Mouse (Mus musculus) kidney, embryonic 15.5 days (tissue): ENCODE measurements at regions not wholly inside any gene's neighbourhood (a gene's known extent, or its start where the extent isn't known, plus 50 kb on each side); places are given as distances from the start of the nearest gene placed in this dataset.
A peak's percentile ranks its signal among the peaks of the same experiment; 100 is the strongest.

Source experiments
- ATAC-seq: fragments of 200-750 bp; cut with Nextera tagmentation; replicated peaks from 2 replicates; pipeline ENCODE4 v1.8.0; 2017; ENCODE audit warnings: moderate TSS enrichment; ENCODE audit not compliant: low FRiP score
- H3K27ac ChIP-seq: fragments of 300-500 bp; sonication (generic); 2 replicates; pipeline ENCODE4 v1.5.1; 2015; ENCODE audit warnings: mild to moderate bottlenecking, inconsistent platforms
- H3K27me3 ChIP-seq: fragments of 300-500 bp; sonication (generic); 2 replicates; pipeline ENCODE4 v1.6.1; 2015; ENCODE audit warnings: inconsistent platforms
- H3K36me3 ChIP-seq: fragments of 300-500 bp; sonication (generic); 2 replicates; pipeline ENCODE4 v1.6.1; 2015; ENCODE audit warnings: inconsistent platforms
- H3K4me1 ChIP-seq: fragments of 300-500 bp; sonication (generic); 2 replicates; pipeline ENCODE4 v1.6.1; 2015; ENCODE audit warnings: inconsistent platforms
- H3K4me2 ChIP-seq: fragments of 300-500 bp; sonication (generic); 2 replicates; pipeline ENCODE4 v1.6.1; 2015; ENCODE audit warnings: moderate library complexity, mild to moderate bottlenecking, inconsistent platforms
- H3K4me3 ChIP-seq: fragments of 300-500 bp; sonication (generic); replicated peaks from 2 replicates; pipeline ENCODE4 v1.5.1; 2015; ENCODE audit warnings: mild to moderate bottlenecking, inconsistent platforms
- H3K9ac ChIP-seq: fragments of 300-500 bp; sonication (generic); 2 replicates; pipeline ENCODE4 v1.6.1; 2015; ENCODE audit warnings: mild to moderate bottlenecking, inconsistent platforms
- H3K9me3 ChIP-seq: fragments of 300-500 bp; sonication (generic); replicated peaks from 2 replicates; pipeline ENCODE4 v1.6.1; 2016; ENCODE audit warnings: inconsistent platforms
- WGBS: fragments of 180-500 bp; shearing (Covaris S2); methylation state at CpG from one replicate; pipeline ENCODE4 v1.1.7; 2015; ENCODE audit warnings: mixed read lengths; 5-methylcytosine and 5-hydroxymethylcytosine counted together

DNA sequence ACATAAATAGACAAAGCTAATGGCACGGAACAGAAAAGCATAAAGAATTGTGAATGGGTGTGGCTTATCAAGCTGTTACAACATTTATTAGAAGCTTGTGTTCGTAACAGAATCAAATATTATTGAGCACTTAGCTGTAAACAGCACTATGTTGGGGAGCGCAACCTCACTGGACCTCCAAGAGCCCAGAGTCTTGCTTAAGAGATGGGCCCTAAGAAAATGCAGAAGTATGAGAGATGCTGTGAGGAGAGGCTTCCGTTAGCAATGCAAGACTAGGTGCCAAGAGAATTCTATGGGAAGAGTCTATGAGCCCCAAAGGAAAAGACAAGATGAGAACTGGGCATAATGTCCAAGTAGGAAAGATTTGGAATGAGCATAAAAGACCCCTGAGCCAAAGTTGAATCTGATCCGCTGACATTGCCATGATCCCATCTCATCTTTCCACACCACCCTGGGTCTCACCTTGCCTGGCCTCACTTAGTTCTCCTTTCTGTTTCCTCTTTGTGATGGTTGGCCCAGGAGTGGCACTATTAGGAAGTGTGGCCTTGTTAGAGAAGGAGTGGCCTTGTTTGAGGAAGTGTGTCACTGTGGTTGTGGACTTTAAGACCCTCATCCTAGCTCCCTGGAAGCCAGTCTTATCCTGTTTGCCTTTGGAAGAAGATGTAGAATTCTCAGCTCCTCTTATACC lies 169.3 kb upstream of the Tyw5 start:
- Histone ChIP-seq H3K27ac (no peak overlapping the region), H3K9ac (no peak overlapping the region), H3K4me2 (no peak overlapping the region), H3K36me3 (no peaks in the 10 kb centered on the region), H3K27me3 (no peaks in the 10 kb centered on the region), H3K9me3 (no peaks in the 10 kb centered on the region), H3K4me3 (no peak overlapping the region), H3K4me1 (no peaks in the 10 kb centered on the region)
- whole genome bisulfite sequencing, result 92% methylated on average over 5 of the region's 5 CpGs
- ATAC-seq, result no peak

DNA sequence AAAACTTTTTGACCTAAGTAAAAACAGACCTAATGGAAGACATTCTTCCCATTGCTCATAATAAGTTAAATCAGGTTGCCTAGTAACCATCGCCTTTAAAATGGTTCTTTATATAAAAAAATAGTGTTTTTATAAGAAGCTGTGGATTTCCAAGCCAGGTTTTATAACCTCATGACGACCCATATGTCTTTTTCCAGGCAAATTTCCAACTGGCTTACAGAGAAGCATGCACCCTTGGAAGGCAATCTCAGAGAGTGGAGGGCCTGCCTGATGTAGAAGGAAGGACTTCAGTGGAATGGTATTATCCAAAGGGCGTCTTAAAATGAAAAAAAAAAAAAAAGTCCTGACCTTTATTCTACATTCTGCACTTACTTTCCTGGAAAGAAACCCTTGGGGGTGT lies 172.2 kb upstream of the Tyw5 start:
- H3K27me3 ChIP-seq, result no peaks in the 10 kb centered on the region
- H3K9ac ChIP-seq, result no peak overlapping the region
- H3K9me3 ChIP-seq, result no peaks in the 10 kb centered on the region
- no peak overlapping the region for H3K27ac ChIP-seq
- no peak overlapping the region for H3K4me2 ChIP-seq
- ATAC-seq, result no peak
- no peaks in the 10 kb centered on the region for H3K4me1 ChIP-seq
- 54% methylated on average over 3 of the region's 3 CpGs for WGBS
- H3K36me3 ChIP-seq, result no peaks in the 10 kb centered on the region
- no peak overlapping the region for H3K4me3 ChIP-seq

DNA sequence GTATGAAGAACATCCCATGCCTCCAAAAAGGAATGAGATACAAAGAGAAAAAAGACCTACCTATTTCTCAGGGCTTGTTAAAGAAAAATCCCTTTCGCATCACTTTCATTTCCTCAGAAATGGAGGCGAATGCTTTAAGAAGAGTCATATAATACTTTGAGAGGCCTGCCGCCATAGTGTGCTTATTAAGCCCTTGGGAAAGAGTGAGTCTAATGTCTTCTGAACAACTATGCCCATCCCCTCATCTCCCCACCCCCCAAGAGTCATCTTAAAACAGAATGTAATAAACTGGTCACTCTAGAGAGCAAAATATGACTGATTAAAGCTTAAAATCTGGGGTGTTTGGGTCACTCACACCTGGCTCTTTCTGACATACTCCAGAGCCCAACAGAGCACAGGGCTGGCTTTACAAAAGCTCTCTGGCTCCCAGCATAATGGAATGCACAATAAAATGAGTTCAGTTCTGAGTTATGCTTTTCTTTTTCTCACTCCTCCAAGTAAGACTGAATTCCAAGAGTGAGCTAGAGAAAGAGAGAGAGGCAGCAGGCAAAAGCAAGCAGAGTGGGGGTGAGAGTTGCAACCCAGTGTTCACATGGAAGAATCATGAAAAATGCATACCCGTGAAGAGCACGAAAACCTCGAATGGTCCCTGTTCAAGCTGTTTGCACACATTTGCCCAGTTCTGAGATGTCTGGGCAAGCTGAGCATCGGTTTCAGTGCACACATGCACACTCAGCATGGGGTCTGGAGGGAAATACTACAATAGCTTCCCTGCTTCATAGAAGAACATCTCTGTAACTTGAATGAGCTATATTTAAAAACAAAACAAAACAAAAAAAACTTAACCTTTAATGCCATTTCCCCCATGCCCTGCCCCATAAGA lies 180.0 kb upstream of the Spats2l start:
- peaks cover 8% of the 10 kb centered on the region; the same call in 1 of the 2 replicates for H3K4me1 ChIP-seq
- no peaks in the 10 kb centered on the region for H3K27me3 ChIP-seq
- H3K27ac ChIP-seq, result 0 out of 2 replicates have a peak overlapping the region, but pooled peaks have one; percentile 32
- WGBS, result 86% methylated on average over 7 of the region's 7 CpGs
- H3K4me2 ChIP-seq, result no peak overlapping the region
- no peak overlapping the region for H3K9ac ChIP-seq
- no peak for ATAC-seq
- 0 out of 2 replicates have a peak, but pooled peaks cover 2% of the 10 kb centered on the region for H3K9me3 ChIP-seq
- H3K4me3 ChIP-seq, result no peak overlapping the region
- H3K36me3 ChIP-seq, result no peaks in the 10 kb centered on the region

DNA sequence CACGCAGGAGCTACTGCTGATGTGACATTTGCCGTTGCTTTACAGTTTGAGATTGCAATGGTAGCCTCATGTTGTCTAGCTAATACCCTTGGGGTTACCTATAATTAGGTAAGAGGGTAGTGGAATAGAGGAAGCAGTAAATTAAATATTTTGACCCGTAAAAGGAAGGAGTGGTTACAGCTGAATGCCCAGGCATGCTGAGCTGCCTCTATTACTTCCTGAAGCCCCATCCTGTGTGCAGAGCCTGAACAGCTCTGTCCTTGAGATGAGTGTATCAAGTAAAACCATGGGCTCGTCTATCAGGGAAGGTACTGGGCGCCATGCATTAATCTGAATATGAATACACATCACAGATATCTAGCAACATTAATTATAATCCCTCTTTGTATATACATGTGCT lies 179.1 kb upstream of the Spats2l start:
- H3K9ac ChIP-seq, result no peak overlapping the region
- H3K4me1 ChIP-seq, result peaks cover 8% of the 10 kb centered on the region; the same call in 1 of the 2 replicates
- no peak overlapping the region for H3K4me2 ChIP-seq
- WGBS, result 41% methylated on average over 5 of the region's 5 CpGs
- H3K36me3 ChIP-seq, result no peaks in the 10 kb centered on the region
- peak; percentile 52 for ATAC-seq
- no peak overlapping the region for H3K4me3 ChIP-seq
- no peaks in the 10 kb centered on the region for H3K27me3 ChIP-seq
- no peaks in the 10 kb centered on the region for H3K9me3 ChIP-seq
- H3K27ac ChIP-seq, result no peak overlapping the region

DNA sequence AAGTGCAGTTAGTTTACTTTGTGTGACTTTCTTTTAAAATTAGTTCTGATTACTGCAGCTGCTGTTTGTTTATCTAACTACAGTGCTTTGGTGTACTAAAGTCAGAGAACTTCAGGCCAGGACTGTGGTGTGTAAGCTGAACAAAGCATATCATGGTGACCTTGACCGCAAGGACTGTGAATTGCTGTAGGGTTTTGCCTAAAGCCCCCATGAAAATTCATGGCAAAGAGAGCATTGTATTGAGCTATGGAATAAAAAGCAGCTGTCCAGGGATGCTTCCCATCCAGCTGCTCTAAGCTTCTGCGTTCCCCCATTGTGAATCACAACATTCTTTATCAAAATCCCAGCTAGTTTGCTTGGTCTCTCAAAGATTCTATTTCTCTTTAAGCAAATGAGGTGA lies 173.0 kb upstream of the Spats2l start:
- Histone ChIP-seq H3K9ac (no peak overlapping the region), H3K4me1 (peaks cover 7% of the 10 kb centered on the region), H3K4me2 (no peak overlapping the region), H3K4me3 (no peak overlapping the region), H3K27ac (no peak overlapping the region), H3K9me3 (no peaks in the 10 kb centered on the region), H3K36me3 (no peaks in the 10 kb centered on the region), H3K27me3 (no peaks in the 10 kb centered on the region)
- no peak for ATAC-seq
- whole genome bisulfite sequencing, result 88% methylated on average over 2 of the region's 2 CpGs

DNA sequence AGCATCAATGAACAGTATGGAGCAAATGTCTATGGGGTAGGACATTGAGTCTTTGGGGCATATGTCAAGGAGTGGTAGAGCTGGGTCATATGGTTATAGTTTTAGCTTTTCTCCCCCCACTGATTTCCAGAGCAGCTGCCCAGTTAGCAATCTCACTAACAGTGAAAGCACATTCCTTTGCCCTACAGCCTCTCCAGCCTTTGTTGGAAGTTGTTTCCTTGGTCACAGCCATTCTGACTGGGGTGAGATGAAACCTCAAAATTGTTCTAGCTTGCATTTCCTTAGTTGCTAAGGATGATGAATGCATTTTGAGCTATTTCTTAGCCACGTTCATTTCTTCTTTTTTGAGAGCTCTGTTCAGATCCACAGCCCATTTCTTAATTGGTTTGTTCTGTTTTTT lies 168.4 kb upstream of the Spats2l start:
- H3K27ac ChIP-seq, result 0 out of 2 replicates have a peak overlapping the region, but pooled peaks have one; percentile 3
- ATAC-seq, result no peak
- H3K4me1 ChIP-seq, result peaks cover 15% of the 10 kb centered on the region
- WGBS, result 64% methylated on average over 1 of the region's 1 CpGs
- H3K9me3 ChIP-seq, result no peaks in the 10 kb centered on the region
- no peak overlapping the region for H3K4me3 ChIP-seq
- no peak overlapping the region for H3K4me2 ChIP-seq
- no peaks in the 10 kb centered on the region for H3K27me3 ChIP-seq
- no peak overlapping the region for H3K9ac ChIP-seq
- no peaks in the 10 kb centered on the region for H3K36me3 ChIP-seq

DNA sequence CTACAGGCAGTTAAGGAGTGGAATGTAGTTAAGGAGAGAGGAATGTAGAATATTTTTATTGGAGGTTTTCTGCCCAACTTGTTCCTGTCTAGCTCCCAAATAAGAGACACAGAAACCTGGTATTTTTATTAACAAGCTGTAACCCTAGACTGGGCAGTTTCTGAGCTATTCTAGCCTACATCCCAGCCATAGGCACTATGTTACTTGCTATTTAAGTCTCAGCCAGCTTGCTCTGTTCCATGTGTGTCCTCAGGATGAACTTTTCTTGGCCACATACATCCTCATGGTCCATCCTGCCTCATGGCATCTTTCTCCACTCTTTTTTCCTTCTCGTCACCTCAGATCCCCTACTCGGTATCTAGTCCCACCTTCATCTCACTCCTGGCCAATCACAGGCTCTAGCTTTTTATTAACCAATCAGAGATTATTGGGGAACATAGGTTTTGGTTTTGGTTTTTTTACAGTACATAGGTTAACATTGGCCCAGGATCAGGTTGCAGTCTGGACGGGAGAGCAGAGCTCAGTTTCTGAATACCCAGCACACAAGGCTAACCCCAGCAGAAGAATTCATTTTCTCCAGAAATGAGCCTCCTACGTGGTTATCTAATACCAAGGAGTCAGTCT lies 167.8 kb upstream of the Spats2l start:
- no peaks in the 10 kb centered on the region for H3K27me3 ChIP-seq
- no peak overlapping the region; the same call in 1 of the 2 replicates for H3K27ac ChIP-seq
- H3K4me2 ChIP-seq, result no peak overlapping the region
- no peaks in the 10 kb centered on the region for H3K36me3 ChIP-seq
- H3K9me3 ChIP-seq, result no peaks in the 10 kb centered on the region
- peak; percentile 43; the same call in 1 of the 2 replicates for ATAC-seq
- H3K4me3 ChIP-seq, result no peak overlapping the region
- peaks cover 15% of the 10 kb centered on the region for H3K4me1 ChIP-seq
- no peak overlapping the region for H3K9ac ChIP-seq
- 50% methylated on average over 4 of the region's 4 CpGs for whole genome bisulfite sequencing

DNA sequence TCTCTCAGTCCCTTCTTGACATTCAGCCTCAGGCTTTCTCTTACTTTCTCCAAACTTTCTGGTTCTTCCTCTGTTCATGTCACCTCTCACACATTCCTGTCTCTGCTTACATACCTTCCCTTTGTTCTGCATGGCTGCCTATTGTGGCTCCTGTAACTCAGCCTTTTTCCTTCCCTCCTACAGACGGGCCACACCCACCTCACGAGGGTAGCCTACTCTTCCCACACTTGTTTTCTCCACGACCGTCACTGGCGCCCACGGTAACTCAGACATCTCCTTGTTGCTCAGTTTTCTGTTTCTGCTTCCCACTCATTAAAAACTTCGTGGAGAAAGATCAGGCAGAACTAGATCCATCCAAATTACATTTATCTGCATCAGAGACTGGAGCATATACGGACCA lies 166.9 kb upstream of the Spats2l start:
- no peaks in the 10 kb centered on the region for H3K27me3 ChIP-seq
- WGBS, result 58% methylated on average over 8 of the region's 8 CpGs
- H3K4me2 ChIP-seq, result no peak overlapping the region
- H3K4me1 ChIP-seq, result peaks cover 15% of the 10 kb centered on the region
- H3K9me3 ChIP-seq, result no peaks in the 10 kb centered on the region
- no peak overlapping the region for H3K27ac ChIP-seq
- 0 out of 2 replicates have a peak, but pooled peaks have one; percentile 22 for ATAC-seq
- no peak overlapping the region for H3K4me3 ChIP-seq
- H3K9ac ChIP-seq, result no peak overlapping the region
- no peaks in the 10 kb centered on the region for H3K36me3 ChIP-seq

DNA sequence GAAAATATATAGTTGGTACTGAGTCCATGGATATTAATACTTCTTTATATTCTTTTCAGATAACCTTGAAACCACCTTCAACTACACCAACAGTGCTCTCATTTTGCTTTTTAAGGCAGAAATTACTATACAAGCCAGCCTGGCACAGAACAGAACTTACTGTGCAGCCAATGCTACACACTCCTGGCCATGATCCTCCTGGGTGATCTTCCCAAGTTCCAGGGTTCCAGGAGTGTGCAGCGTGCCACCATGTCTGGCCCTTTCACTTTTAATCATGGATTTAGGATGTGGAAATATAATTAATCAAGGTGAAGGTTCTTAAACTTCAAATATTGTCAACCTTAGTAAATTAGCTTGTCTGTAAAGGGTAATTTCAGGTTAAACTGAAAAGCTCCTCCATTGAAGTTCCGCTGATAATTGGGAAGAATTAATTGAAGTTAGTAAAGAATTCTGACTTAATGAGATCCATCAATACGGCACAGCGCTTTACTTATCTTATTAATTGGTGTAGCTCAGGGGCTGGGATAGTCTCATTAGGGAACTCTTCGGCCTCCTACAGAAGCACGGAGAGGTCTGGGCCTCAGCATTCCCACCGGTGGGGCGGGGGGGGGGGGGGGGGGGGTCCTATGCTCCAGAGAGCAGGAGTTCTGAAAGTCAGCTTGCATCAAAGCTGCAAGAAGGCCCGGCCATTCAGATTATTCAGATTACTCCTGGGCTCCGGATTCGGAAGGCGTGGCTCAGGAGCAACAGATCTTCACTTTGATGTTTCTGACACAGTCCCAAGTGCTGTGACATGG lies 166.1 kb upstream of the Spats2l start:
- H3K27ac ChIP-seq, result no peak overlapping the region
- H3K9me3 ChIP-seq, result no peaks in the 10 kb centered on the region
- no peaks in the 10 kb centered on the region for H3K36me3 ChIP-seq
- WGBS, result 53% methylated on average over 11 of the region's 12 CpGs
- ATAC-seq, result no peak
- no peaks in the 10 kb centered on the region for H3K27me3 ChIP-seq
- H3K4me1 ChIP-seq, result peaks cover 20% of the 10 kb centered on the region
- H3K4me2 ChIP-seq, result no peak overlapping the region
- H3K9ac ChIP-seq, result no peak overlapping the region
- H3K4me3 ChIP-seq, result no peak overlapping the region

DNA sequence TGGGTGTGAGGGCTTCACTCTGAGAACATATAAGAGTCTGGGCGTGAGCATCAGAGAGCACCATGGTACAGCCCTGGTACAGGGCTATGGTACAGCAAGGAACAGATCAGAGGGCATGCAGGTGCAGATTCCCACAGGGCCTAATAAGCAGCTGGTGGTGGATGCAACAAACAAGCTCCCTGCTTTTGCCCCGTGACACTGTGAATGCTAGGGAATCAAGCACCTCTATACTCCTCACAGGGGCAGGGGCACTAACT lies 165.6 kb upstream of the Spats2l start:
- Histone ChIP-seq H3K9ac (no peak overlapping the region), H3K4me1 (peaks cover 25% of the 10 kb centered on the region), H3K4me2 (no peak overlapping the region), H3K9me3 (no peaks in the 10 kb centered on the region), H3K36me3 (no peaks in the 10 kb centered on the region), H3K4me3 (no peak overlapping the region), H3K27ac (no peak overlapping the region), H3K27me3 (no peaks in the 10 kb centered on the region)
- ATAC-seq, result no peak; the same call in 1 of the 2 replicates
- 41% methylated on average over 2 of the region's 2 CpGs for whole genome bisulfite sequencing

DNA sequence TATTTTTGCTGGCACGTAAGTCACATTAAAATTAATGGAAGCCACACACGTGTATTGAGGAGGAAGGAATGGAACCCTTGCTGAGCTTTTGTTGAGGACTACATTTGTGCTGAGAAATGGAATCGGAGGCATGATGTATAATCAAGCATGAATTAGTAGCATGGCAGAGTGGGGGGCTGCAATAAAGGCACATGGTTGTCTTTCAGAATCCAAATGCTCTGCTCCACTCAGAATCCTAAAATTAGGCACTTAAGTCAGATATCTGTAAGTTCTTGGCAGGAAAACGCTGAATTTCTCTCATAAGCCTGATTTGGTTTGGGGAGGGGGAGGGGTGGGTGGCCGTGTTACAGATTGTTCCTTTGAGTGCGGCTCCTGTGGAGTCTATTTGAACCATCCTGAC lies 164.7 kb upstream of the Spats2l start:
- WGBS, result 59% methylated on average over 6 of the region's 6 CpGs
- Histone ChIP-seq H3K9me3 (no peaks in the 10 kb centered on the region), H3K27me3 (no peaks in the 10 kb centered on the region), H3K4me1 (peaks cover 27% of the 10 kb centered on the region), H3K4me2 (no peak overlapping the region), H3K4me3 (no peak overlapping the region), H3K36me3 (no peaks in the 10 kb centered on the region), H3K27ac (no peak overlapping the region), H3K9ac (no peak overlapping the region)
- no peak for ATAC-seq
